Mouse (Mus musculus) intestine, embryonic 14.5 days (tissue): ENCODE measurements around the gene Gpc4. TPM values are rescaled to one million over a fixed set of nuclear protein-coding genes. Genes with fewer than 3 reads are reported as not detected.

Experiments used
- ATAC-seq: fragments of 200-750 bp; cut with Nextera tagmentation; replicated peaks from 2 replicates; pipeline ENCODE4 v1.8.0; 2017; ENCODE audit warnings: low read depth, moderate number of reproducible peaks, moderate TSS enrichment, moderate library complexity; ENCODE audit not compliant: low FRiP score, low TSS enrichment
- DNase-seq: peaks from one replicate; pipeline ENCODE4 v3.0.0-alpha.2; 2018; ENCODE audit warnings: low spot score
- H3K27ac ChIP-seq: fragments of 300-500 bp; sonication (generic); 2 replicates; pipeline ENCODE4 v1.5.1; 2014; ENCODE audit warnings: low read depth, mild to moderate bottlenecking, control low read depth
- H3K27me3 ChIP-seq: fragments of 300-500 bp; sonication (generic); replicated peaks from 2 replicates; pipeline ENCODE4 v1.6.1; 2014; ENCODE audit warnings: low read length, control low read depth; ENCODE audit not compliant: control insufficient read depth, insufficient read depth
- H3K36me3 ChIP-seq: fragments of 300-500 bp; sonication (generic); 2 replicates; pipeline ENCODE4 v1.6.1; 2014; ENCODE audit warnings: low read length, control low read depth; ENCODE audit not compliant: control insufficient read depth, insufficient read depth
- H3K4me1 ChIP-seq: fragments of 300-500 bp; sonication (generic); replicated peaks from 2 replicates; pipeline ENCODE4 v1.6.1; 2014; ENCODE audit warnings: low read length, control low read depth, mixed read lengths; ENCODE audit not compliant: control insufficient read depth, insufficient read depth
- H3K4me2 ChIP-seq: fragments of 300-500 bp; sonication (generic); 2 replicates; pipeline ENCODE4 v1.6.1; 2014; ENCODE audit warnings: low read length
- H3K4me3 ChIP-seq: fragments of 300-500 bp; sonication (generic); 2 replicates; pipeline ENCODE4 v1.5.1; 2014; ENCODE audit warnings: low read depth, low read length, control low read depth, mixed read lengths
- H3K9ac ChIP-seq: fragments of 300-500 bp; sonication (generic); 2 replicates; pipeline ENCODE4 v1.6.1; 2014; ENCODE audit warnings: mild to moderate bottlenecking, low read length
- H3K9me3 ChIP-seq: fragments of 300-500 bp; sonication (generic); 2 replicates; pipeline ENCODE4 v1.6.1; 2016; ENCODE audit warnings: low read length, control low read depth; ENCODE audit not compliant: control insufficient read depth
- WGBS: fragments of 180-500 bp; shearing (Covaris S2); extraction: QIAGEN DNeasy Blood & Tissue Kit; methylation state at CpG from one replicate; pipeline ENCODE4 v1.1.7; 2014; 5-methylcytosine and 5-hydroxymethylcytosine counted together
- polyA plus RNA-seq: library from polyadenylated mRNA; unstranded; fragments of >200 nt; fragmentation: Nextera tagmentation; extraction: Ambion mirVana; gene quantifications from 2 replicates; pipeline ENCODE4 v1.2.1, GENCODE M21; 2014

The Gpc4 gene
- polyA plus RNA-seq, 1 experiment from 2014 or later = 21.8 TPM

- 81% methylated on average over 4 of the region's 4 CpGs for WGBS
Observed at GRCm38 (mm10) chrX:52154821-52155220, 10.2 kb downstream of the Gpc4 start.

GRCm38 (mm10) chrX:52153451-52153850 is 11.6 kb downstream of the Gpc4 start:
- Histone ChIP-seq H3K4me3 (no peak overlapping the region), H3K4me1 (no peaks in the 10 kb centered on the region), H3K9ac (no peak overlapping the region), H3K27me3 (no peaks in the 10 kb centered on the region; the same call in 1 of the 2 replicates), H3K4me2 (no peak overlapping the region), H3K9me3 (no peaks in the 10 kb centered on the region), H3K36me3 (no peaks in the 10 kb centered on the region), H3K27ac (no peak overlapping the region)
- DNase-seq = no peak
- WGBS = 90% methylated on average over 4 of the region's 4 CpGs
- ATAC-seq = no peak

More at GRCm38 (mm10) chrX:52154821-52155220, 10.2 kb downstream of the Gpc4 start:
- Histone ChIP-seq H3K27ac (no peak overlapping the region), H3K9me3 (no peaks in the 10 kb centered on the region), H3K4me1 (no peaks in the 10 kb centered on the region), H3K27me3 (no peaks in the 10 kb centered on the region; the same call in 1 of the 2 replicates), H3K4me2 (no peak overlapping the region), H3K4me3 (no peak overlapping the region), H3K36me3 (no peaks in the 10 kb centered on the region), H3K9ac (no peak overlapping the region)
- DNase-seq (no peak), ATAC-seq (no peak)

- Histone ChIP-seq H3K36me3 (no peaks in the 10 kb centered on the region), H3K27me3 (no peaks in the 10 kb centered on the region; the same call in 1 of the 2 replicates), H3K4me1 (no peaks in the 10 kb centered on the region), H3K9ac (no peak overlapping the region), H3K4me3 (no peak overlapping the region), H3K4me2 (no peak overlapping the region), H3K27ac (no peak overlapping the region), H3K9me3 (no peaks in the 10 kb centered on the region)
- no peak for DNase-seq
- ATAC-seq = no peak
- 81% methylated on average over 5 of the region's 5 CpGs for WGBS
Observed at GRCm38 (mm10) chrX:52152961-52153360, 12.1 kb downstream of the Gpc4 start.

GRCm38 (mm10) chrX:52151555-52151954 is 13.5 kb downstream of the Gpc4 start:
- DNase-seq = no peak
- no peak overlapping the region for H3K4me2 ChIP-seq
- 80% methylated on average over 5 of the region's 5 CpGs for WGBS

GRCm38 (mm10) chrX:52151100-52151499 is 14.0 kb downstream of the Gpc4 start:
- ATAC-seq = no peak
- Histone ChIP-seq H3K4me2 (no peak overlapping the region), H3K9ac (no peak overlapping the region), H3K36me3 (no peaks in the 10 kb centered on the region), H3K27ac (no peak overlapping the region), H3K4me3 (no peak overlapping the region), H3K27me3 (no peaks in the 10 kb centered on the region; the same call in 1 of the 2 replicates), H3K4me1 (no peaks in the 10 kb centered on the region), H3K9me3 (no peaks in the 10 kb centered on the region)
- 68% methylated on average over 7 of the region's 7 CpGs for WGBS
- no peak for DNase-seq

More at GRCm38 (mm10) chrX:52151555-52151954, 13.5 kb downstream of the Gpc4 start:
- ATAC-seq = no peak
- no peaks in the 10 kb centered on the region for H3K4me1 ChIP-seq
- H3K36me3 ChIP-seq = no peaks in the 10 kb centered on the region
- H3K9me3 ChIP-seq = no peaks in the 10 kb centered on the region
- no peak overlapping the region for H3K27ac ChIP-seq
- H3K4me3 ChIP-seq = no peak overlapping the region
- H3K27me3 ChIP-seq = no peaks in the 10 kb centered on the region; the same call in 1 of the 2 replicates
- H3K9ac ChIP-seq = no peak overlapping the region

GRCm38 (mm10) chrX:52145563-52145962 is 19.5 kb downstream of the Gpc4 start:
- Histone ChIP-seq H3K27ac (no peak overlapping the region), H3K9me3 (no peaks in the 10 kb centered on the region), H3K4me2 (no peak overlapping the region), H3K36me3 (no peaks in the 10 kb centered on the region), H3K4me3 (no peak overlapping the region), H3K27me3 (no peaks in the 10 kb centered on the region), H3K9ac (no peak overlapping the region), H3K4me1 (no peaks in the 10 kb centered on the region)
- ATAC-seq (no peak; the same call in 1 of the 2 replicates), DNase-seq (no peak)

- no peak overlapping the region for H3K4me2 ChIP-seq
- H3K4me1 ChIP-seq = no peaks in the 10 kb centered on the region
- no peaks in the 10 kb centered on the region for H3K27me3 ChIP-seq
- ATAC-seq = no peak
- H3K36me3 ChIP-seq = no peaks in the 10 kb centered on the region
- H3K4me3 ChIP-seq = no peak overlapping the region
- H3K9ac ChIP-seq = no peak overlapping the region
- no peaks in the 10 kb centered on the region for H3K9me3 ChIP-seq
- 76% methylated on average over 7 of the region's 7 CpGs for WGBS
- no peak overlapping the region for H3K27ac ChIP-seq
- no peak for DNase-seq
Observed at GRCm38 (mm10) chrX:52144491-52144890, 20.6 kb downstream of the Gpc4 start.

GRCm38 (mm10) chrX:52140316-52140715 is 24.7 kb downstream of the Gpc4 start:
- DNase-seq (no peak), ATAC-seq (no peak)
- Histone ChIP-seq H3K4me3 (no peak overlapping the region), H3K9ac (no peak overlapping the region), H3K9me3 (no peaks in the 10 kb centered on the region), H3K27me3 (no peaks in the 10 kb centered on the region), H3K4me2 (no peak overlapping the region), H3K36me3 (no peaks in the 10 kb centered on the region), H3K27ac (no peak overlapping the region), H3K4me1 (no peaks in the 10 kb centered on the region)

- no peaks in the 10 kb centered on the region for H3K36me3 ChIP-seq
- H3K4me1 ChIP-seq = no peaks in the 10 kb centered on the region
- DNase-seq = no peak
- no peak overlapping the region for H3K4me3 ChIP-seq
- H3K27ac ChIP-seq = no peak overlapping the region
- H3K9ac ChIP-seq = no peak overlapping the region
- WGBS = 75% methylated on average over 2 of the region's 2 CpGs
- no peaks in the 10 kb centered on the region for H3K9me3 ChIP-seq
- H3K27me3 ChIP-seq = 0 out of 2 replicates have a peak, but pooled peaks cover 2% of the 10 kb centered on the region
- no peak overlapping the region for H3K4me2 ChIP-seq
- ATAC-seq = no peak
Observed at GRCm38 (mm10) chrX:52138461-52139075, 26.5 kb downstream of the Gpc4 start.
